Mouse (Mus musculus): ENCODE data around the gene Olfr1217.

Olfr1217 gene

GRCm38 (mm10) chr2:89031965-89032364, at the start of gene Olfr1217:
Gene Olfr1217 (minus strand): TSS chr2:89032065.
- WGBS: 65% methylated on average over 2 of the region's 2 CpGs

GRCm38 (mm10) chr2:89061087-89061486, 29.2 kb upstream of the Olfr1217 start, which contains the start of gene Olfr1218:
Gene Olfr1218 (minus strand): TSS chr2:89061187.

GRCm38 (mm10) chr2:89021436-89021835, 10.4 kb downstream of the Olfr1217 start:
- 81% methylated on average over 3 of the region's 3 CpGs for WGBS

- 68% methylated on average over 1 of the region's 1 CpGs for WGBS
Measured at GRCm38 (mm10) chr2:89018240-89018639, 13.6 kb downstream of the Olfr1217 start, which contains the start of gene Olfr1216. Gene Olfr1216 (minus strand): TSS chr2:89018340.

- WGBS: 69% methylated on average over 2 of the region's 2 CpGs
Measured at GRCm38 (mm10) chr2:89006873-89007272, 25.0 kb downstream of the Olfr1217 start, which contains the start of gene Olfr1215. Gene Olfr1215 (minus strand): TSS chr2:89006973.

GRCm38 (mm10) chr2:88992553-88992952, 39.3 kb downstream of the Olfr1217 start, which contains the start of gene Olfr1214:
Gene Olfr1214 (minus strand): TSS chr2:88992653.
- WGBS: 75% methylated on average over 1 of the region's 1 CpGs

GRCm38 (mm10) chr2:88980181-88980580, 51.7 kb downstream of the Olfr1217 start, which contains the start of gene Gm13762:
Gene Gm13762 (minus strand): TSS chr2:88980281.
- WGBS: 91% methylated on average over 1 of the region's 1 CpGs
